Mouse (Mus musculus): Measurements from ENCODE around the gene Itpr3. TPM values are rescaled to one million over a fixed set of nuclear protein-coding genes. Genes with fewer than 3 reads are reported as not detected.

The Itpr3 gene
- total and polyA plus RNA-seq, 3 experiments: 5.0 to 6.9 (median 6.7) TPM

DNA sequence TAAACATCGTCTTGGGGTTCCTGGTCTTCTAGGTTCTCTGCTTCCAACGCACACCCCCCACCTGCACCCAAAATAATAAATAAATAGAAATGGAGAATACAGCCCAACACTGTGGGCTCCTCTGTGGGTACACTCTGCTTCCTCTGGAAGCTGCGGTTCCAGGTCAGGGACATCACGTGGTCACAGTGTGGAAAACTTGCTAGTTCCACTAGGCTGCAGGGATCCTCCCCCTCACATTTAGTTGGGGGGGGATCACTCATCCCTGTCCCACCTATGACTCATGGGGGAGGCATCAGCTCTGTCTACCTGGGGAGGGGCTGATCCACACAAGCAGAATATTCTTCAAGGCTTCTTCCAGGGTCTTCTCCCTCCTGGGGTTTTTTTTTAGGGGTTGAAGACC lies 87.0 kb downstream of the Itpr3 start:
- no peak for DNase-seq

DNA sequence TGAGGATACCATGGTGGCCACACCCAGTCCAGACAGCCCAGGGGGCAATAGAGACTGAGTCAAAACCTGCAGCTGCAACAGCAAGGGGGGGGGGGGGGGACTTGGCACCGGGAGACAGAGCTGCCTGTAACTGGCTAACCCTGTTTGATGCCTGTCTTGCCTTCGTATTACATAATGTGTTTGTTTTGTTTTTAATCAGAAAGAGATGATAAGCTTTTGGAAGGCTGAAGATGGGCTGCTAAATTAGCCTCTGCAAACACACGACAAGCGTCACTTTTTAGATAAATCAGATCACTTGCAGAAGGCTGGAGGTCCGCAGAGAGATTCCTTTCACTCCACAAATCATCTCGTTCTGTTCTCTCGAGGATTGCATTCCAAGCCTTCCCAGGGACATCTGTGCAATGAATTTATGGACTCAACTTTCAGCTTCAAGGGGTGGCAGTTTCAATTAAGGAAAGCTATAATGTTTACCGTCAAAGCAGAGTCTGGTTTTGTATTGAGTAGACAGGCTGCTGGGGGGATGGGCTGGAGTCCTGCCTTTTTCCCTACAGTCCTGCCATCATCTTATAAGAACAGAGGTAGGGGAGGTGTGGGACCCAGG lies 89.3 kb downstream of the Itpr3 start:
- no peak for DNase-seq

DNA sequence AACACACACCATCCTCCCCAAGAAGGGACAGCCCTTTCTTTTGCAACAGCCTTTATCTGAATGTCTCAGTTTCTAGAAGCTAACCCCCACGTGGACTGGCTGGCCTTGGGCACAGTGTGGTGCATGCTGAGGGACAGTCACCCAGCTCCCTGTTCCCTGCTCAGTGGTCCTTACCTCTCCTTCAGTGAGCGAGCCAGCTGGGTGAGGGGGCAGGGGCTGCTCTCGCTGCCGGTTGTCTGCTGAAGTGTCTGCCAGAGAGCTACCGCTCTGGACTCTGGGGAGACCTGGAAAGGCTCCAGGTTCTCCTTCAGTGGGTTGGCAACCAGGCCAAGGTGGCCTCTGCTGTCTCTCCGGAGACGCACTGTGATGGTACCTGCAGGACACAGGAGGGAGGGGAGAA lies 93.8 kb downstream of the Itpr3 start:
- peak; percentile 77 for DNase-seq

DNA sequence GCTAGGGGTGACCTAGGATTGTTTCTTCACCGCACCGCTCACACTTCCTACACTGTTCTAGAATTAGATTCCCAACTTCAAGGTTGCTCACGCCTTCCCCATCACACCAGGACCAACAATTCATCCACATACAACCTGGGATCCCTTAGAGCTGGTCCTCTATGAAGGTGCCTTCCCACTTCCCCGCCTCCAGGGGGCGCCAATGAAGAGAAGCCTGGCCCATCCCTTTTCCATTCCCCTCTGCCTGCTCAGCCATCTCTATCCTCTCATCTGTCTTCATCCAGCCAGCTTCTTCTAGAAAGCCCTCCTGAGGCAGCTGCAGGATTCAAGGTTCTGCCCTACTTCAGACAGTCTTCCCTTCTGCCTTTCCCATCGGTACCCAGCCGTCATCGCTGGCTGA lies 94.3 kb downstream of the Itpr3 start:
- no peak for DNase-seq

DNA sequence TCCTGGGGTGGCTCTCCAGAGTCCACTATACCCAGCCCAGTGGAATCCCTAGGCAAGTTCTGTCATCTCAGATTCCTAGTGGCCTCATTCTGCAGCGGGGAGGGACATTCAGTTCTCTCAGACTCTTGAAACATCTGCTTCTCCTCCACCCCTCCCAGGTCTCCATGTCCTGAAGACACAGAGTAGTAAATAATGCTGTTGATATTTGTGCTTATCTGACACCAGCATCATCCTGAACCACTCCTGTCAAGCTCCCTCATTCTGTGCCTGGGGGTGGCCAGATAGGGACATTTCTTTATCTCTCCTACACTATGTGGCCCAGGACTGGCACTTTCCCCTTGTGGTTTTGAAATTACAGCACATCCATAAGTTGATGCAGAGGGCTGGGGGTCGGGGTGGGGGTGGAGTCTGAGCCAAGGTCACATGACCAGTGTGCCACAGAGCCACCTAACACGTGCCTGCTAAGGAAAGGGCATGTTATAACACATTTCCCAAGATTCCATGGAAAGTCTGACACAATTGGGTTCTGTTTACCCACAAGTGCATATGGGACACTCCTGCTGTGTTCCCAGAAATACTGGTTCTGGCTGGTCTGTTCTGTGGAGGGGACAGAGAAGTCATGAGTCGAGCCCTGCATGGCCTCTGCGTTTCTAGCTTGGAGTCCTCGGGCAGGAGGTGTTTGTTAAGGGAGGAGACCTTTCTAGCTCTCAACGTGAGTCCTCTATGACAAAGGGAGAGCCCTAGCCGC lies 96.0 kb downstream of the Itpr3 start:
- DNase-seq: no peak

DNA sequence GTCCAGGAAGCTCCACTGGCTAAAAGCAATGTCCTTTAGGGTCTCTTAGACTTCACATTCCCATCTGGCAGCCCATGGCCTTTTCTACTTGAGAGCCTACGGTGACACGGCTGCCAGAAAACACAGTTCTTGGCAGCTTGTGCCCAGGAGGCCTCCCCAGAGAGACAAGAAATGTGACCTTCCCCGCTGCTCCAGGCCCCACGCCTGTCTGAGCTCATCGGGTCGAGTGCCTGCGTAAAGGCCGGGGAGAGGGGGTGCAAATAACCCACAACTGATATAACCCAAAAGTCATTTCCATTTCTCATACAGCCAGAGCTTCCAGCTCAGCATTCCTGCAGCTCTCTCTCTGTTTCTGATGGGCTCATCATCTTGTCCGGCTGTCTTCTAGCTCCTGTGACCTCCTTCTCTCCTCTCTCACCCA lies 96.7 kb downstream of the Itpr3 start:
- peak; percentile 86 for DNase-seq

DNA sequence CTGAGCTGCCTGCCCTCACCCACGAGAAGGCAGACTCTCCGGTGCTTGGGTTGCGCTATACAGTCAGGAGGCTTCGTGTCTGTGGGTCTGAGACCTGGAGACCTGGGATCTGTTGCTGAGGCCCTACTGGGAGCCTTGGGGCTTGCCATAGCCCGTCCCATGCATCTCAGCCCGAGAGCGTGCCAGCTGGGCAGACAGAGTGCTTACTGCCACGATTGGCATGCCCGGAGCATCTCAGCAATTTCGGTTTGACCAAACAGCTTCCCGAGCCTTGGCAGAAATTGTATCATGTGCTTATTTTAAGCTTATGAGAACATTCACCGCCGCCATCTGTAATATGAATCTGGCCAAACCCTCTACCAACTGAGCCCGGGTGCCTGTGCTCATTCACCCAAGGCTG lies 97.2 kb downstream of the Itpr3 start:
- no peak for DNase-seq

DNA sequence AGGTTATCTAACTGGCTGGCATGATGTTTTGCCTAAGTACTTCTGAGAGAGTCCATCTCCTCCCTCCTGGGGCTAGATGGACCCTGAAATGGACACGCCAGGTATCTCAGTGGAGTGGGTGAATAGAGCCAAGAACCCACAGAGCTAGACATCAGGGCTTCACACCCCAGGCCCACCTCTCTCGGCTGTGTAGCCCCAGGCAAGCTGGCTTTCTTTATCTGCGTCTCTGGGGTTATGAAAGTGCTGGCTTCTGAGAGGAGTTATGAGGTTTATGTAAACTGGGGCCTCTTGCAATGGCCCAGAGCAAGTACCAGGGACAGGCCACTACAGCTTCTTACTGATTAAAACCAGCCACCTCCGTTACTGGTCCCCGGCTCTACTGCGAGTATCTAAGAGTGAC lies 97.8 kb downstream of the Itpr3 start:
- DNase-seq: no peak

DNA sequence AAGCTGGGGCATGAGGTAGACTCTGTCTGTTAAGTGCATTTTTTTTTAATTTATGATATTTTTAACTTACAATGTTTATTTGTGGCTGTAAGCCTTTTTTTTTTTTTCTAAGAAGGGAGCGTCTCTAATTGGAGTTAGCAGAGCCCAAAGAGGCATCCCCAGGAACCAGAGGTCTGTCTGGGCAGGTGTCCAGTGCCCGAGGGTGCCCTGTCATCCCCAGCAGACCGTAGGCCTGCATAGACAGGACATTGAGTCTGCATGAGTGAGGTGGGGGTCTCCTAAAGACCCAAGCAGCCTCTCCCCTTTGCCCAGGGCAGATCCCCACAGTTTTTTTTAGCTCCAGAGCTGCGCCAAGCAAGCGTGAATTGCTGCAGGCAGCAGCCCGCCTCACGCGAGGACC lies 98.6 kb downstream of the Itpr3 start:
- DNase-seq: no peak

DNA sequence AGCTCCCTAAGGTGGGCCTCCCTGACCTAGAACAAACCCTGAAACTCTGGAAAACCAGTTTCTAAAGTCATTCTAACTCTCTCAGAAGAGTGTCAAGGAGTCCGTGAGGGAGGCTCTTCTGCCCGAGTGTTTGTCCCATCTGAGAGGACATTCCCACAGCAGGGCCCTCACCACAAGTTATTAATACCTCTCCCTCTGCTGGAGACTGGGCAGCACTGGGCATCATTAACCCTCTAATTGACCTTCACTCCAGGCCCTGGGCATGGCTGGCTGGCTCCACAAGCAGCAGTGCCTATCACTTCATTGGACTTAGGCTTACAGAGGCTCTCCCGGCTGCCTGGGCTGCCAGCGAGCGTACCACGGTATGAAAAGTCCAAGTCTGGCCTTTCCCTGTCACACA lies 101.3 kb downstream of the Itpr3 start:
- no peak for DNase-seq

DNA sequence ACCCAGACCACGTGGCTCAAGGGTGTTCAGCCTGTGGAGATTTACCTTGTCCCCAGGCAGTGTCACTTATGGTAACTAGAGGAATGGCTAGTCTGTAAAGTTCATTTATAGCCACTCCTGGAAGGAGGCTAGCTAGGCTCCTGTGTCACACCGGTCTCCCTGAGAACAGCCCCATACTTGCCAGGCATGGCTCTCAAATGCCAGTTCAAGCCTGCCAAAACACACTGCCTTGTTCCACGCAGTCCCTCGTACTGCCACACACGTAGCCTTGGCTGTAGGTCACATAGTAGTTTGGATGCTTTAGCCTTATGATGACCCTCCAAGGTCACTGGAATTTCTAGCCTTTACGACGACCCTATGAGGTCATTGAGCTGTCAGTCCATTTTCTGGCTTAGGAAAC lies 102.1 kb downstream of the Itpr3 start:
- no peak for DNase-seq

DNA sequence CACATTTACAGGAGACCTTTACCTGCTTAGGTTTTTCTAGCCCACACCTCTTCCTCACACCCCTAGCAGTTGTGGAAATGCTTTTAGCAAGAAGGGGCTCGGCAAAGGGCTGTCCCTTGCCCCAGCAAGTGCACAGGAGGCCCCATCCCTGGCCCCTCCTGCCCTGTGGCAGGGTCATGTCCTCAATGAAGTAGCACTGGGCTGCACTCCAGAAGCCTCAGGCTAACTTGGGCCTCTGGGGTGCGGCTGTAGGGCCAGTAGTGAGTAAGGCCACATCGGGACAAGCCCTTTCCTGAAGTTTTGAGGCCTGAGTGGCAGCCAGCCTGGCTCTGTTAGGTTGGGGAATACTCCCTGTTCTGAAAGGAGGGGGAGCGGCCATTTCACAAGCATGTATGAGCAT lies 103.8 kb downstream of the Itpr3 start:
- DNase-seq: peak; percentile 53

DNA sequence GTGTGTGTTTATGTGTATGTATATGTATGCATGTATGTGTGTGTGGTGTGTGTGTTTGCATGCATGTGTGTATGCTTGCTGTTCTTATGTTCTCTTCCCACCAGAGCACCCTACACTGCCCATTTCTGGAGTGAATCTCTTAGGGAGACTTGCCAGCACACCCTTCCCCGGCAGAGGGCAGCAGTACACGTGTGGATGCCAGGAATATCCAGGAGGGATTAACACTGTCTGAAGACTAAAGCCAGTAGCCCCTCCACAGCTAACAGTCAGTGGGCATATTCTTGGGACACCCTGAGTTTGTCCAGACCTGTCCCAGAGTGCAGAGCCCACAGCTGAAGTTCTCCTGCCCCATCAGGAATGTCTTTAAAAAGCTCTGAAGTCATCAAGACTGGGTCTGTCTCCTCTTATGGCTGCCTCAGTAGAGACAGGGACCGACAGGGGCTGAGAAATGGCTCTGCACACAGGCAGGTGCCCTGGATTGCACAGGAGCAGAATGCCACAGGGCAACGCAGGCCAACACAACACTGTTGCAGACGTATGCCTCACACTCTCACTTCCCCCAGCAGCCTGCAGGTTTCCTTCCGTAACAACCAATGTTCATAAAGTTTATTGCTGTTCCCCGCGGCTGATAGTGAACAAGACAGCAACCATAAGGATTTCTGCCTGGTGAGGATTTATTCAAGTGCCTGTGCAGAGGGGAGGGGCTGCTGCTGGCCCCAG lies 108.1 kb downstream of the Itpr3 start:
- no peak for DNase-seq

DNA sequence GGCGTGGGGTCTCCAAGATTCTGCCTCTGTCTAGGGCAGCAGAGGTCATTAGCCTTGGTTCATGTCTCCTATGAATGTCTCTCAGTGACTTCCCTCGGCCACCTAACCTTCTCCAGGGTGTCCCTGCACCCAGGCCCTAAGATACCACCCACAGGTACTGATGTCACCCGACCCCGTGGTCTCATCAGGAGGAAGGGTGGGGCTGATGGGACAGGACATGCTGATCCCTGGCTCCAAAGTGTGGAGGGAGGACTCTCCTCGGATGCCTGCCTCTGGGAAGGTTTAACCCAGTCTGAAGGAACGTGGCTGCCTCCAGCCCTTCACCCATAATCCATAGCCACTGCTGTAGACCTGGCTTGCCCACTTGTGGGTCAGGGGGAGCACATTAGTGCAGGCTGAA lies 109.8 kb downstream of the Itpr3 start:
- DNase-seq: no peak

DNA sequence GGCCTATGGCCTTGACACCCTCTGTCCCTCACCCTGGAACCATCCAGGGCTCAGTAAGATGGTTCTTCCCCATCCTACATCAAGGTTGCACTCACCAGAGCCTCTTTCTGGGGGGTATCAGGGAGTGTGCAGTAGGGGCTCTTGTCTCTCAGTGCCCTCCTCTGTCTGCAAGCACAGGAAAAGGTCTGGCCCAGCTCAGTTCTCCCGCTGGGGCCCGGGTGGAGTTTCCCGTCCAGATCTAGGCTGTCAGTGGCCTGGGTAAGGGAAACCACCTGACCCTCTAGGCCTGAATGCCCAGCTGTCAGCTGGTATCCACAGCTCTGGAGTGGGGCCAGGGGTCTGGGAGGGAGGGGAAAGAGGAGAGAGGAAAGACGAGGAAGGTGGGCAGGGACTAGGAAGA lies 110.4 kb downstream of the Itpr3 start, which contains the start of gene Ip6k3:
Ip6k3 (minus strand) TSS at position 251 of the 400 bp plus-strand sequence.
- DNase-seq: no peak

DNA sequence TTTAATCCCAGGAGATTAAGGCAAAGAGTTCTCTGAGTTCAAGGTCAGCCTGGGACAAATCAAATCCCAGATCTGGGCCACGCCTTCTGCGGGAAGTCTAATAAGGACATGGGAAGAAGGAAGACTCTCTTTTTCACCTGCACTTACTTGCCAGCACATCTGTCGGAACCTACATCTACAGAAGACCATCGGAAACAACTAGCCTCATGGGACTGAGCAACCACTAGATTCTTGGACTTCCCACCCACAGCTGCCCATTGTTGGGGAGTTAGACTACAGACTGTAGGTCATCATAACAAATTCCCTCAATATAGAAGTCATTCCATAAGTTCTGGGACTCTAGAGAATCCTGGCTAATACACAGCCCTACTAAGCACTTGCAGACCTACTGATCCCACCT lies 111.5 kb downstream of the Itpr3 start:
- DNase-seq: no peak

DNA sequence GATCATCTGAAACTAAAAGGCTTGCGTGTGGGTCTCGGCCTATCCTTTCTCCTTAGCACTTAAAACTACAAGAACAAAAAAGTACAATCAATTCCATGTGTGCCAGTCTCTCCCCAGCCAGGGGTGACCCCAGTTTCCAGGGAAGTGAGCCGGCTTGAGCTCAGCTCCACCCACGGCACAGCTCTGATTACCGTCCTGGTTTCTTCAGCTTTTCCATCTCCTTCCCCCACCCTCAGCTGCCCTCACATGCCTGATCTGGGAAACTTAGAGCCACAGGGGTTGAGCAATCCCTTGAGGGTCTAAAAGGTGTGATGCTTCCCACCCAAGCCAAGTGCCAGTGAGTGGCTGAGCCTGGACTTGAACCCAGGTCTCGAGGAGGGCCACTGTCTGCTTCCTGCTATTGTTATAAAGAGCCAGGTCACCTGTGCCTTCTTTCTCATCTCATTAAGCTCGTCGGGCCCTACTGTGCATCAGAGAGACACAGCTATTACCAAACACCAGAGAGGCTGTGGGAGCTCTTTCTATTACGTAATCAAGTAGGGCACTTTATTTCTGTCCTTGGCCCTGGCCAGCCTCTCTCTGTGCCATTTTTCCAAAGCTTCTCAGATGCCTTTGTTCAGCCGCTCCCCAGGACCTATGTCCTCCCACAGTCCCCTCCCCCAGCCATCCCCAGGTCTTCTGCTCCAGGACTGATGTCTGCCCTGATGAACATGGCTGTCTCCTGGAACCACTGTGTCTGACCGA lies 113.0 kb downstream of the Itpr3 start:
- DNase-seq: peak; percentile 67

DNA sequence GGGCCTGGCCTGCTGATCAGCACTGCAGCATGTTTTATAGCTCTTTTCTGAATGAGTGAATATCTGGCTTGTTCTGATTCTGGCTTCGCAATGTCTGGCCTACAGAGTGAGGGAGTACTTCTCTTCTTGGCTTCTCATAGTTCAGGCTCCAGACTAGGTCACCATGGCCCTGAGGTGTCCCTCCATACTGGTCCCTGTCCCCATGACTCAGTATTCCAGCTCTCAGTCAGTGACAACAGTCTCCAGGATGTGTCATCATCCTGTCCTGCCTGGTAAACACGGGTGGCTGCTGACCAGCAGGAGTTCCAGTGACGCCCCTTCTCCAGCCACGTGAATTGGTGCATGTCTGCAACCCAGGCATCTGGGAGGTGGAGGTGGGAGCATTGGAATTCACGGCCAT lies 114.0 kb downstream of the Itpr3 start:
- DNase-seq: peak; percentile 82
